Mouse (Mus musculus): Measurements from ENCODE around the gene Zfyve27.

Zfyve27 gene

DNA sequence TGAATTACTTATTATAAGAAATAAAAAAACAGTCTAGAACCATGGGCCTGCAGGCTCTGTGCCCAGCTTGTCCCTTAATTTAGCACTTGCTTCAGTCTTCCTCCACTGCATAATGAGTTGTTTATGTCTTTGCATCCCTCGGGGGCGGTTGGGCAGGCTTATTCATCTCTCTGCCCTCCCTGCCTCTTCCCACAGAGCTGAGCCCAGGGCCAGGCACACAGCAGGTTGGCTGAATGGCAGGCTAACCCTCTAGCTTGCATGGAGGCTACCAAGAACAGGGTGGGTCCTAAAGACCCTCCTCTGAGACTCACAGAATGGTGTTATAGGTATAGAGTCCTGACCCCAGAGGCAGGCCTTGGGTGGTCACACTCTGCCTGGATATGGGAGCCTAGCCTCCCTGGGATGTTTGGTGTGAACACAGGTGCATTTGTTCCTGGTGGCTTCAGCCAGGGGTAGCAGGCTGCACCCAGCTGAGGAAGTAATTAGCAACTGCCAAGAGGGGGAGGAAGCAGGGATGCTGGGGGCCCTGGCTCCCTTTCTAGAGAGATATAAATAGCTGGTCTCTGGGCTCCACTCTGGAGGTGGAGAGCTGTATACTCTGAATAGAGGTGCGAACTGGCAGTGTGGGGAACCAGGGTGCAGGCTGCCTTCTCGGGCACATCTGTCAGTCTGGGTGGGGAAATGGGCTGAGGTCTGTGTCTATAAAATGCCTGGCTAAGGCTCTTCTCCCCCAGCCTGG is 74.0 kb downstream of the Zfyve27 start:
- DNase-seq (ENCODE audit: low read depth, low spot score), result no peak

DNA sequence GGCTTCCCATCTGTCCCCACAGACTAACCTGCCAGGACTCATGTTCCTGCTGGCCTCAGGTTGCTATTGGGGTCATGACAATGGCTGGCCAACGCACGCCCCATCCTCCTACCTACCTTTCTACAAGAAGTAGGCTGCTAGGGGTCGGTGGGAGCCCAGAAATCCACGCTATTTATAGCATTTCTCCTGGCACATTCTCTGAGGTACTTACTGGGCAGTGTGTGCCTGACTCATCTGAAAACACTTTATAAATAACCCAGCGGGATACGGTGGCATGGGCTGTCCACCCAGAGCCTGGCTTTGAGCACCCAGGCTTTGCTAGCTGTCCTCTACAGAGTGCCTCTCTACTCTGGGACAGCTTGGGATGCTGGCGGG is 74.6 kb downstream of the Zfyve27 start:
- DNase-seq (ENCODE audit: low read depth, low spot score), result no peak

DNA sequence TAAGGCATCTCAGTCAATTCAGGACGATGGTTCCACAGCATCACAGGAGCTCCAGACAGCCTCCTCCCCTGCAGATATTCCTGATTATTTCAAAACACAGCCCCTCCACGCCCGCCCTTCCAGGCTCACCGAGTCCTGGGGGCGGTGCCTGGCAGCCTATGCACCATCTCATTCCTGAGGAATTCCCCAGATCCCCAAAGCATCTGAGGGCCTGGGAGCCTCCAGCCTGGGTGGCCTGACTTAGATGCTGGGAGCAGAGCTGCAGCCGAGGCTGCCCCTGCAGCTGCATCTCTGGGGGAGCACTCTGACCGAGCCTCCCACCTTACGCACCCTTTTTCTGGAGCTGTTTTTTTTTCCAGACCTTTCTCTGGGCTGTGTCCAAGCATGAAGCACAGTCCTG is 77.1 kb downstream of the Zfyve27 start:
- DNase-seq (ENCODE audit: low read depth, low spot score), result no peak

DNA sequence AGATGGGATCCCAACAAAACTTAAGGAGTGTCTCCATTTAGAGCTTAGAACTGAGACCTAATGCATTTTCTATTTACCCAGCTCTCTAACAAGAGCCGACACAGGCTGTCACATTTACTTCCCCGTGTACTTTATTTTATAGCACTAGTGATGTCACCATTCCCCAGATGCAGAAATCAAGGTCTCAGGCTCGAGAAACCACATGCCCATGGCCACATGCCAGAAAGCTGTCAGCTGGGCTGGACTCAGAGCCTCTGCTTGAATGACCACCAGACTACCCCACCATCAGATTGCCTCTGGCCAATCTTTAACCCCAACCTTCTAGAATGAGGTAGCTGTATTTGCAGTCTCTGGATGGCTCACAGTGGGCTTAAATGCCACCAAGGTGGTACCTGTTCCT is 79.7 kb downstream of the Zfyve27 start:
- DNase-seq (ENCODE audit: low read depth, low spot score), result no peak
